Mouse (Mus musculus) heart, postnatal 0 days (tissue): Measurements from ENCODE around the gene Serpinb9b. TPM values are rescaled to one million over a fixed set of nuclear protein-coding genes. Genes with fewer than 3 reads are reported as not detected.

ENCODE experiments used
- ATAC-seq: fragments of 200-750 bp; cut with Nextera tagmentation; 2 replicates; pipeline ENCODE4 v1.8.0; 2017; ENCODE audit warnings: low read depth, moderate number of reproducible peaks, moderate library complexity; ENCODE audit not compliant: insufficient read depth
- DNase-seq: peaks from one replicate; pipeline ENCODE4 v3.0.0-alpha.2; 2016; ENCODE audit warnings: low spot score
- H3K27ac ChIP-seq: fragments of 300-500 bp; sonication (generic); 2 replicates; pipeline ENCODE4 v1.5.1; 2014; ENCODE audit warnings: low read depth, mild to moderate bottlenecking
- H3K27me3 ChIP-seq: fragments of 300-500 bp; sonication (generic); 2 replicates; pipeline ENCODE4 v1.6.1; 2014; ENCODE audit warnings: low read length, mixed read lengths; ENCODE audit not compliant: control insufficient read depth, insufficient read depth
- H3K36me3 ChIP-seq: fragments of 300-500 bp; sonication (generic); replicated peaks from 2 replicates; pipeline ENCODE4 v1.6.1; 2014; ENCODE audit warnings: low read length, mixed read lengths; ENCODE audit not compliant: control insufficient read depth, insufficient read depth
- H3K4me1 ChIP-seq: fragments of 300-500 bp; sonication (generic); 2 replicates; pipeline ENCODE4 v1.6.1; 2014; ENCODE audit warnings: antibody characterized with exemption; ENCODE audit not compliant: control insufficient read depth, insufficient read depth
- H3K4me2 ChIP-seq: fragments of 300-500 bp; sonication (generic); 2 replicates; pipeline ENCODE4 v1.6.1; 2014; ENCODE audit warnings: low read depth, mild to moderate bottlenecking, low read length, moderate library complexity
- H3K4me3 ChIP-seq: fragments of 300-500 bp; sonication (generic); 2 replicates; pipeline ENCODE4 v1.5.1; 2014; ENCODE audit warnings: low read depth, low read length
- H3K9ac ChIP-seq: fragments of 300-500 bp; sonication (generic); replicated peaks from 2 replicates; pipeline ENCODE4 v1.6.1; 2014; ENCODE audit warnings: low read depth, low read length, mixed read lengths
- H3K9me3 ChIP-seq: fragments of 300-500 bp; sonication (generic); replicated peaks from 2 replicates; pipeline ENCODE4 v1.6.1; 2016; ENCODE audit warnings: low read length; ENCODE audit not compliant: control insufficient read depth
- CTCF ChIP-seq: IDR thresholded peaks from 2 replicates; pipeline ENCODE4 v1.5.1; 2016; ENCODE audit warnings: antibody characterized with exemption, control low read depth, low read depth
- EP300 ChIP-seq: IDR thresholded peaks from 2 replicates; pipeline ENCODE4 v1.6.1; 2016; ENCODE audit warnings: antibody characterized with exemption, low read depth
- WGBS: fragments of 180-500 bp; shearing (Covaris S2); extraction: QIAGEN DNeasy Blood & Tissue Kit; methylation state at CpG from one replicate; pipeline ENCODE4 v1.1.7; 2014; 5-methylcytosine and 5-hydroxymethylcytosine counted together
- polyA plus RNA-seq: library from polyadenylated mRNA; unstranded; fragments of >200 nt; fragmentation: Nextera tagmentation; extraction: Ambion mirVana; gene quantifications from 2 replicates; pipeline ENCODE4 v1.2.1, GENCODE M21; 2015
- total RNA-seq: library from RNA; depleted of rRNA; stranded (reverse); fragments of >200 nt; gene quantifications from 2 replicates; pipeline ENCODE4 v1.2.3, GENCODE M21; 2014; ENCODE audit warnings: low replicate concordance

Serpinb9b gene
- total and polyA plus RNA-seq, 2 experiments from 2014 or later: 0.23 to 0.36 TPM

DNA sequence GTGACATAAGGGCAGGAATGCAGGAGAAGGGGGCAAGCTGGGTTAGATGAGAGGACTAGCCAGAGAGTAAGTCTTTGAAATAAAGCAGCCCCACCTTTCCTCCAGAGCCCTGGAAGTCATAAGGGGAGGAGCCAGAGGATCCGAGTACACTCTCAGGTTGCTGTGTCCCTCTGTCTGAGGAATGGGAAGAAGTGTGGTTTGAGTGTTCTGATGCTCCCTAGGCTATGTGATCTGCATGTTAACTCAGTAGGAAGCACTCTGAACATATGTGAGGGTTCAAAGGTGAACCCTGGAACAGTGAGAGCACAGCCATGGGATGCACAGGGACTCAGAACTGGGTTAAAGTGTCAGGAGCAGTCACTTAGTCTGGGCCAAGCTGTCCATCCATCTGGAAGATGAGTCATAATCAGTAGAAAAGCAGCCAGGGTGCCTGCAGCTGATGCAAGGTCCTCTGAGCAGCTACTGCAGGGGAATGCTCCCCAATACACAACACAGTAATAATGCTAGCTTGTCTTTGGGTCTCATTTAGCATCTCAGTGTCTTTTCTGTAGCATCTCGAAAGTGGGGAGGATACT is 21.6 kb upstream of the Serpinb9b start:
- no peaks in the 10 kb centered on the region for H3K27me3 ChIP-seq
- no peaks in the 10 kb centered on the region for H3K9me3 ChIP-seq
- no peak for ATAC-seq
- H3K4me2 ChIP-seq: peak overlapping the region; percentile 68
- no peak overlapping the region for H3K4me3 ChIP-seq
- no peak overlapping the region for H3K9ac ChIP-seq
- TF ChIP-seq CTCF: no peak
- TF ChIP-seq EP300: no peak
- H3K4me1 ChIP-seq: peaks cover 6% of the 10 kb centered on the region; the same call in 1 of the 2 replicates
- no peak for DNase-seq
- H3K36me3 ChIP-seq: peaks cover 16% of the 10 kb centered on the region
- 63% methylated on average over 2 of the region's 2 CpGs for WGBS
- no peak overlapping the region for H3K27ac ChIP-seq

DNA sequence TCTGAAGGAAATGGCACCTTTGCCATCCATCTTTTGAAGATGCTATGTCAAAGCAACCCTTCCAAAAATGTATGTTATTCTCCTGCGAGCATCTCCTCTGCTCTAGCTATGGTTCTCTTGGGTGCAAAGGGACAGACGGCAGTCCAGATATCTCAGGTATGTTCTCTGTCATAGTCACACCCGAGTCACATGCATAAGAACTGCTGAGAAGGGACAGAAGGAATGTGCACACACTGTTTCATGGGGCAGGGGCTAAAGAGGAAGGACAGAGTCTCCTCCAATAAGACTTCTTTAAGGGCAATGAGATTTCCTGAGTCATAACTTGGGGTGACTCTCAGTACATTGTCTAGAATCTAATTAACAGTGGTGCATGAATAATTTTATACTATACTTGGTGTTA is 20.7 kb upstream of the Serpinb9b start:
- no peak for DNase-seq
- no peak overlapping the region for H3K4me3 ChIP-seq
- H3K27me3 ChIP-seq: no peaks in the 10 kb centered on the region
- H3K27ac ChIP-seq: no peak overlapping the region
- TF ChIP-seq EP300 (no peak), CTCF (no peak)
- H3K4me2 ChIP-seq: no peak overlapping the region
- H3K4me1 ChIP-seq: peaks cover 6% of the 10 kb centered on the region; the same call in 1 of the 2 replicates
- no peaks in the 10 kb centered on the region for H3K9me3 ChIP-seq
- 48% methylated on average over 3 of the region's 3 CpGs for WGBS
- peaks cover 19% of the 10 kb centered on the region for H3K36me3 ChIP-seq
- ATAC-seq: no peak
- H3K9ac ChIP-seq: no peak overlapping the region

DNA sequence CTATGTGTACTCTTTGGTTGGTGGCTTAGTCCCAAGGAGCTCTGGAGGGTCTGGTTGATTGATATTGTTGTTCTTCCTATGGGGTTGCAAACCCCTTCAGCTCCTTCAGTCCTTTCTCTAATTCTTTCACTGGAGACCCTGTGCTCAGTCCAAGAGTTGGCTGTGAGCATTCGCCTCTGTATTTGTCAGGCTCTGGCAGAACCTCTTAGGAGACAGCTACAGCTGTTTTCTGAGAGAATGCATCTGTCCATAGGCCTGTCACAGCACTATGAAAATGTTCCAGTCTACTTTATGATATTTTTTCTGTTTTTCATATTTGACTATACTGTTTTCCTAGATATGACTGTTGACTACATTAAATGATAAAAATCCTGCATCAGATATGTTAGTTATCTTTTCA is 14.8 kb upstream of the Serpinb9b start:
- Histone ChIP-seq H3K36me3 (peaks cover 27% of the 10 kb centered on the region), H3K4me2 (no peak overlapping the region), H3K9me3 (no peaks in the 10 kb centered on the region), H3K9ac (no peak overlapping the region), H3K27me3 (no peaks in the 10 kb centered on the region), H3K4me3 (no peak overlapping the region), H3K4me1 (no peaks in the 10 kb centered on the region), H3K27ac (no peak overlapping the region)
- TF ChIP-seq CTCF (no peak), EP300 (no peak)
- DNase-seq: no peak
- ATAC-seq: no peak
- WGBS: 69% methylated on average over 1 of the region's 1 CpGs

DNA sequence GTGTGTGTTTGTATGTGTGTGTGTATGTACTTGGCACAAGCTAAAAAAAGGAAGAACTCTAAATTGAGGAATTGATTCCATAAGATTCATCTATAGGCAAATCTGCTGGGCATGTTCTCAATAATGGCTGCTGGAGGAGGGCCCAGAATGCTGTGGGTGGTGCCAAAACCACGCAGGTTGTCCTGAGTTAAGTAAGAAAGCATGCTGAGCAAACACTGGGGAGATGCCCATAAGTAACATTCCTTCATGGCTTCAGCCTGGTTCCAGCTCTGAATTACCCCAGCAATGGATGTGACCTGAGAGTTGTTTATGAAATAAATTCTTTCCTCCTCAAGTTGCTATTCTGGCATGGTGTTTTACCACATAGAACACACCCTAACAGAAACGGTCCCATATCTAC is 13.9 kb upstream of the Serpinb9b start:
- Histone ChIP-seq H3K27ac (no peak overlapping the region), H3K36me3 (peaks cover 27% of the 10 kb centered on the region), H3K4me2 (no peak overlapping the region), H3K9me3 (no peaks in the 10 kb centered on the region), H3K4me1 (no peaks in the 10 kb centered on the region), H3K9ac (no peak overlapping the region), H3K4me3 (no peak overlapping the region), H3K27me3 (no peaks in the 10 kb centered on the region)
- 51% methylated on average over 2 of the region's 2 CpGs for WGBS
- DNase-seq (no peak), ATAC-seq (no peak)
- no peak for TF ChIP-seq CTCF
- no peak for TF ChIP-seq EP300

DNA sequence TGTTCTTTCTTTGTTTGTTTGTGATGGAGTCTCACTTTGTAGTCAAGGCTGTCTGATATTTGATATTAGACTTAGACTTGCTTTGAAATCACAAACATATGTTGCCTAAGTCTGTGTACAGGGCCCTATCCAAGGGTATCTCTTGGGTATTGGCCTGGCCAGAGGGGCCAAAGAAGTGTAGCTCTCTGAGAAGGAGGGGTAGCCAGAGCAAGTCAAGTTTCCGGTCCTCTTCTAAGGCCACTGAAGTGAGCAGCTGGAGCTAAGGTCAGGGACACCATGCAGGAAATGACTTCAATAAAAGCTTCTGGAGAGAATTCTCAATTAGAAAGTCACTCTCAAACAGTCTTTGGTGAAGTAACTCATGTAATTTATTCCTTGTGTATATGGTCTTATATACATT is 4.8 kb upstream of the Serpinb9b start:
- TF ChIP-seq EP300 (no peak), CTCF (no peak)
- Histone ChIP-seq H3K36me3 (no peaks in the 10 kb centered on the region), H3K4me3 (no peak overlapping the region), H3K27ac (no peak overlapping the region), H3K27me3 (no peaks in the 10 kb centered on the region), H3K9me3 (no peaks in the 10 kb centered on the region), H3K4me2 (no peak overlapping the region), H3K9ac (no peak overlapping the region), H3K4me1 (no peaks in the 10 kb centered on the region)
- WGBS: 67% methylated on average over 1 of the region's 1 CpGs
- ATAC-seq (no peak), DNase-seq (no peak)

DNA sequence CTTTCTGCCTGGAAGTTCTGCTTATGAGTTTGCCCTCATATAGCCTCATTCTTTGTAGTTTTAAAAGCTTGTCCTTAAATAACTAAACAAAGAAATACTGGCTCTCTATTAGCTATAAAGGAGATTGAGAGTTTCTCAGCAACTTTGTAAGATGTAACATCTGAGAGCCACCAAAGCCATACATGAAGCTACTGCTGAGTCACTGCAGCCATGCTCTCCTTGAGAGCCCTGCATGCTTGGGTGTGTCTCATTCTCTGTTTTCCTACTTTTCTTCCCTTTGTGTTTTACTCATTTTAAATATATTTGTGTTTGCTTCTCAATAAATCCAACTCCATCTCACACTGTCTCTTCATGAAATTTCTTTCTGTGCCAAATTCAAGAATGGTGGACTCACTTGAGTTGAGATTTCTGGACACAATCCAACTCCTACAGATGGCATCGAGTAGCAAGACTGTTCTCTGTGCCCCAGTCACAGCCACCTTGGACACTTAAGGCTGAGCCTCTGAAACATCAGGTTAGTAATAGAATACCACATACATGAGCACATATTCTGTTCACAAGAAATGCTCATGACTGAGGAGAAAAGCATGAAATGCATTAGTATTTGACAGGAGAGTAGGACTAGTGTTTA is 674 bp upstream of the Serpinb9b start:
- Histone ChIP-seq H3K27ac (no peak overlapping the region), H3K36me3 (no peaks in the 10 kb centered on the region), H3K9ac (no peak overlapping the region), H3K4me2 (no peak overlapping the region), H3K27me3 (no peaks in the 10 kb centered on the region), H3K4me3 (no peak overlapping the region), H3K9me3 (no peaks in the 10 kb centered on the region), H3K4me1 (0 out of 2 replicates have a peak, but pooled peaks cover 3% of the 10 kb centered on the region)
- WGBS: 29% methylated on average over 1 of the region's 1 CpGs
- ATAC-seq (no peak), DNase-seq (no peak)
- no peak for TF ChIP-seq EP300
- TF ChIP-seq CTCF: no peak
